Mouse (Mus musculus) embryo, embryonic 9.5 days (tissue): ENCODE data around the gene Fbxo40.

Experiments
- DNase-seq: peaks from one replicate; pipeline ENCODE4 v3.0.0-alpha.2; 2017; ENCODE audit errors: extremely low spot score

Fbxo40 gene

DNA sequence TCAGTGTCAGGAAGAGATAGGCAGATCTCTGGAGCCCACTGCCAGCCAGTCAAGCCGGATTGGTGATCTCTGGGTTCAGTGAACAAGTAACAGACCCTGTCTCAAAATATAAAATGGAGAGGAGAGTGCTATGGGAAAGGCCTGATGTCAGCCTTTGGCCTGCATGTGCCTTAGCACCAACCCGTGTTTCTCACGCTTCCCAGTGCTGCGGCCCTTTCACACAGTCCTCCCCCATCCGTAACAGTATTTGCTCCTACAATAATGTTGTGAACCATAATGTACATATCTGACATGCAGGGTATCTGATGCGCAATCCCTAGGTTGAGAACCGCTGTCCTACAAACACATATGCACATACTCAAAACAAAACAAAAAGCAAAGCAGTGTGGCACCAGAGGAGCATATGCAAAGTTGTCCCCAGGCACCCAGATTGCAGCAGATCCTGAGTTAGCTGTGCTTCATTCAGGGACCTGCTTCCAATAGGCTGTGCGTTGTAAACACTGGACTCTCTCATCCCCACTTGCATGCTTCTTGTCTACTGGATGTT is 69.1 kb downstream of the Fbxo40 start:
- DNase-seq, result no peak

DNA sequence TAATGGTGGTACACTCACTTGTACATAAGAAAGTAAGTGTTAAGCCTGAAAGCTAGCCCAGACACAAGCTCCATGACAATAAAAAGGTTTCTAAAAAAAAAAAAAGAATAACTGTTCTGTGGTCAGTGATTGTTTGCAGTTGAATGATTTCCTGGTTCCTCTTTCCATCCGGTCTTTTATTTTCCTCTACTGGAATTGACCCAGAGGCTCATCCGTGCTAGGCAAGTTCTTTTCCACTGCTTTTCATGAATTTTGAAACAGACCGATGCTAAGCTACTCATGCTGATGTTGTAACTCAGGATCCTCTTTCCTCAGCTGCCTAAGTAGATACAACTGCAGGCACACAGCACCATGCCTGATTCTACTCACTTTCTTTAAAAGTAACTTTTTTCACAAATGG is 69.9 kb downstream of the Fbxo40 start:
- no peak for DNase-seq

GRCm38 (mm10) chr16:36918505-36918904 is 71.8 kb downstream of the Fbxo40 start:
- no peak for DNase-seq

- no peak for DNase-seq
Measured at GRCm38 (mm10) chr16:36914195-36914594, 76.1 kb downstream of the Fbxo40 start.
